Comparison of ENCODE assay signal across 8 mouse cellular contexts in genomic region chr2:103982250-103982649, GRCm38 (mm10). TPM values are rescaled to one million over a fixed set of nuclear protein-coding genes. Genes with fewer than 3 reads are reported as not detected.
DNase-seq lines count a peak whose midpoint lies in the region; ATAC-seq and TF ChIP-seq lines count a peak whose summit lies in the region.

No protein-coding gene starts in this region.

- H3K9ac ChIP-seq in forebrain, embryonic 14.5 days (ENCODE audit: low read length) = no peak overlapping the region
- no peak overlapping the region for H3K9ac ChIP-seq in hindbrain, embryonic 13.5 days

- H3K27me3 ChIP-seq in forebrain, embryonic 14.5 days (replicated peaks; ENCODE audit: control insufficient read depth, insufficient read depth, low read length) = no peaks in the 10 kb centered on the region; the same call in 1 of the 2 replicates
- no peaks in the 10 kb centered on the region for H3K27me3 ChIP-seq in hindbrain, embryonic 13.5 days

- H3K9me3 ChIP-seq in forebrain, embryonic 14.5 days (replicated peaks; ENCODE audit: control insufficient read depth, low read length) = no peaks in the 10 kb centered on the region
- no peaks in the 10 kb centered on the region for H3K9me3 ChIP-seq in hindbrain, embryonic 13.5 days

- TF ChIP-seq CTCF in left cerebral cortex, adult 2 months (IDR thresholded peaks at IDR 0.05) = peak; percentile 97

- ATAC-seq in forebrain, embryonic 14.5 days = peak; percentile 82
- peak; percentile 81 for ATAC-seq in hindbrain, embryonic 13.5 days (ENCODE audit: low FRiP score)
- ATAC-seq in megakaryocyte progenitor cell, adult 5-6 weeks (replicated peaks; ENCODE audit: poor library complexity) = peak; percentile 67

- peaks cover 6% of the 10 kb centered on the region for H3K4me1 ChIP-seq in forebrain, embryonic 14.5 days (ENCODE audit: control insufficient read depth, insufficient read depth, low read length)
- H3K4me1 ChIP-seq in hindbrain, embryonic 13.5 days (replicated peaks) = peaks cover 14% of the 10 kb centered on the region

- no peak overlapping the region for H3K27ac ChIP-seq in forebrain, embryonic 14.5 days (ENCODE audit: low read depth, low read length)
- H3K27ac ChIP-seq in hindbrain, embryonic 13.5 days = no peak overlapping the region
- no peak overlapping the region for H3K27ac ChIP-seq in left cerebral cortex, adult 2 months

- H3K36me3 ChIP-seq in forebrain, embryonic 14.5 days (ENCODE audit: control insufficient read depth, insufficient read depth, low read length) = no peaks in the 10 kb centered on the region
- H3K36me3 ChIP-seq in hindbrain, embryonic 13.5 days = peaks cover 3% of the 10 kb centered on the region; the same call in 1 of the 2 replicates

- intact Hi-C loops in left cerebral cortex, adult 2 months (cut with DNase I) = loop anchor here (1.0 kb wide), 1 partner anchor 110 kb away; no protein-coding TSS in a partner anchor

- no peak overlapping the region for H3K4me2 ChIP-seq in forebrain, embryonic 14.5 days (ENCODE audit: low read length)
- H3K4me2 ChIP-seq in hindbrain, embryonic 13.5 days = no peak overlapping the region

- DNase-seq in NIH3T3 (ENCODE audit: low read depth) = peak; percentile 82
- DNase-seq in cerebellum, adult 11-12 months = peak; percentile 19
- DNase-seq in forebrain, embryonic 14.5 days (ENCODE audit: low spot score) = peak; percentile 88
- peak; percentile 55 to 78 for DNase-seq in left cerebral cortex, adult 2 months (ENCODE audit: extremely low spot score in 1 of 2, low spot score in 2 of 2)
- DNase-seq in right cerebral cortex, postnatal 25 days = peak; percentile 45
- DNase-seq in c-Kit-positive CD71-positive TER-119-positive erythroid progenitor cells, embryonic 14.5 days (ENCODE audit: low spot score) = no peak

- H3K4me3 ChIP-seq in forebrain, embryonic 14.5 days (ENCODE audit: low read depth, low read length) = no peak overlapping the region
- H3K4me3 ChIP-seq in hindbrain, embryonic 13.5 days = no peak overlapping the region
- H3K4me3 ChIP-seq in left cerebral cortex, adult 2 months = no peak overlapping the region

- 4% methylated on average over 5 of the region's 5 CpGs for WGBS in forebrain, embryonic 14.5 days
- 7% methylated on average over 5 of the region's 5 CpGs for WGBS in hindbrain, embryonic 13.5 days

RNA-seq across cellular contexts. Expression of gene Lmo2, which starts 24.5 kb away (rescaled TPM):
- 30.2 TPM in 2 replicates for polyA plus RNA-seq in forebrain, embryonic 14.5 days (2014; fragmentation: Nextera tagmentation; extraction: Ambion mirVana)
- polyA plus RNA-seq in hindbrain, embryonic 13.5 days (2015; fragmentation: Nextera tagmentation; extraction: Ambion mirVana) = 34.1 and 42.3 TPM in 2 replicates
- 10 to 100 TPM; 13.4 to 13.7 TPM for total RNA-seq in left cerebral cortex, adult 2 months (2021)
- 427 and 476 TPM in 2 replicates for total RNA-seq in megakaryocyte progenitor cell, adult 5-6 weeks (2015)
- 226 and 286 TPM in 2 replicates for total RNA-seq in megakaryocyte progenitor cell, adult 5-6 weeks (2017)

RNA-seq across cellular contexts. Expression of gene Fbxo3, which starts 45.3 kb away (rescaled TPM):
- polyA plus RNA-seq in forebrain, embryonic 14.5 days (2014; fragmentation: Nextera tagmentation; extraction: Ambion mirVana) = 56.5 and 66.2 TPM in 2 replicates
- polyA plus RNA-seq in hindbrain, embryonic 13.5 days (2015; fragmentation: Nextera tagmentation; extraction: Ambion mirVana) = 64.4 and 64.8 TPM in 2 replicates
- total RNA-seq in left cerebral cortex, adult 2 months (2021) = 10 to 100 TPM; 55.4 to 59.7 TPM
- 64.8 and 74.2 TPM in 2 replicates for total RNA-seq in megakaryocyte progenitor cell, adult 5-6 weeks (2015)
- 61.5 and 70.9 TPM in 2 replicates for total RNA-seq in megakaryocyte progenitor cell, adult 5-6 weeks (2017)

RNA-seq across cellular contexts. Expression of gene 4931422A03Rik, which starts 45.9 kb away (rescaled TPM):
- 0.67 and 1.8 TPM in 2 replicates for polyA plus RNA-seq in forebrain, embryonic 14.5 days (2014; fragmentation: Nextera tagmentation; extraction: Ambion mirVana)
- polyA plus RNA-seq in hindbrain, embryonic 13.5 days (2015; fragmentation: Nextera tagmentation; extraction: Ambion mirVana) = 2.1 and 2.6 TPM in 2 replicates
- total RNA-seq in left cerebral cortex, adult 2 months (2021) = not detected
- 1.0 and 2.2 TPM in 2 replicates for total RNA-seq in megakaryocyte progenitor cell, adult 5-6 weeks (2015)
- 0.17 TPM in 1 of 2 replicates, not detected in the other for total RNA-seq in megakaryocyte progenitor cell, adult 5-6 weeks (2017)

Comparison
In these comparisons a context has a peak if more than half of its experiments do, and no peak if none do; other contexts are left out.
1. RNA of gene Lmo2, which starts 24.5 kb away (total RNA-seq): 226 to 476 TPM in megakaryocyte progenitor cell, adult 5-6 weeks; 13.4 to 13.7 TPM in left cerebral cortex, adult 2 months; every median in the first group is over 10 times any median in the second.
2. Peak in every context shown above with its lines, with median percentiles within 50 percentile points of each other: ATAC-seq.